Mouse (Mus musculus) kidney, adult 2 months (tissue): ENCODE results near the gene Pgm5.

Experiments used
- CTCF ChIP-seq: fragments of 200-500 bp; conservative IDR thresholded peaks from 2 replicates; pipeline ENCODE4 v1.5.1; 2011; ENCODE audit warnings: low read depth, mild to moderate bottlenecking, control low read depth, low read length, moderate library complexity, mixed read lengths; ENCODE audit not compliant: insufficient read depth, insufficient read length
- POLR2A ChIP-seq: fragments of 200-500 bp; IDR thresholded peaks from one replicate; pipeline ENCODE4 v1.6.1; 2011; ENCODE audit warnings: low read depth, low read length, control low read depth

GRCm38 (mm10) chr19:24746266-24746875 is 115.3 kb downstream of the Pgm5 start:
- no peak for TF ChIP-seq POLR2A
- no peak for TF ChIP-seq CTCF
